Mouse (Mus musculus) limb, embryonic 12.5 days (tissue): Measurements from ENCODE around the gene Hmgb1. TPM values are rescaled to one million over a fixed set of nuclear protein-coding genes. Genes with fewer than 3 reads are reported as not detected.

ENCODE experiments used
- ATAC-seq: fragments of 200-750 bp; cut with Nextera tagmentation; 2 replicates; pipeline ENCODE4 v1.8.0; 2017; ENCODE audit warnings: low read depth, moderate TSS enrichment; ENCODE audit not compliant: insufficient number of reproducible peaks, insufficient read depth, low FRiP score, low TSS enrichment
- H3K27ac ChIP-seq: fragments of 300-500 bp; sonication (generic); 2 replicates; pipeline ENCODE4 v1.5.1; 2016; ENCODE audit warnings: mild to moderate bottlenecking, moderate library complexity
- H3K27me3 ChIP-seq: fragments of 300-500 bp; sonication (generic); 2 replicates; pipeline ENCODE4 v1.6.1; 2016; ENCODE audit warnings: mild to moderate bottlenecking, moderate library complexity
- H3K36me3 ChIP-seq: fragments of 300-500 bp; sonication (generic); 2 replicates; pipeline ENCODE4 v1.6.1; 2016; ENCODE audit warnings: mild to moderate bottlenecking, moderate library complexity
- H3K4me1 ChIP-seq: fragments of 300-500 bp; sonication (generic); replicated peaks from 2 replicates; pipeline ENCODE4 v1.6.1; 2016
- H3K4me2 ChIP-seq: fragments of 300-500 bp; sonication (generic); 2 replicates; pipeline ENCODE4 v1.6.1; 2016; ENCODE audit warnings: mild to moderate bottlenecking, moderate library complexity
- H3K4me3 ChIP-seq: fragments of 300-500 bp; sonication (generic); replicated peaks from 2 replicates; pipeline ENCODE4 v1.5.1; 2016; ENCODE audit warnings: mild to moderate bottlenecking
- H3K9ac ChIP-seq: fragments of 300-500 bp; sonication (generic); replicated peaks from 2 replicates; pipeline ENCODE4 v1.6.1; 2016; ENCODE audit warnings: mild to moderate bottlenecking, moderate library complexity
- H3K9me3 ChIP-seq: fragments of 300-500 bp; sonication (generic); 2 replicates; pipeline ENCODE4 v1.6.1; 2016; ENCODE audit warnings: mild to moderate bottlenecking, moderate library complexity
- WGBS: fragments of 180-500 bp; shearing (Covaris S2); methylation state at CpG from one replicate; pipeline ENCODE4 v1.1.7; 2016; 5-methylcytosine and 5-hydroxymethylcytosine counted together
- polyA plus RNA-seq: library from polyadenylated mRNA; unstranded; fragments of >200 nt; fragmentation: Nextera tagmentation; extraction: Ambion mirVana; gene quantifications from 2 replicates; pipeline ENCODE4 v1.2.1, GENCODE M21; 2016

The Hmgb1 gene
- polyA plus RNA-seq, 1 experiment from 2014 or later, result 2,010 TPM

DNA sequence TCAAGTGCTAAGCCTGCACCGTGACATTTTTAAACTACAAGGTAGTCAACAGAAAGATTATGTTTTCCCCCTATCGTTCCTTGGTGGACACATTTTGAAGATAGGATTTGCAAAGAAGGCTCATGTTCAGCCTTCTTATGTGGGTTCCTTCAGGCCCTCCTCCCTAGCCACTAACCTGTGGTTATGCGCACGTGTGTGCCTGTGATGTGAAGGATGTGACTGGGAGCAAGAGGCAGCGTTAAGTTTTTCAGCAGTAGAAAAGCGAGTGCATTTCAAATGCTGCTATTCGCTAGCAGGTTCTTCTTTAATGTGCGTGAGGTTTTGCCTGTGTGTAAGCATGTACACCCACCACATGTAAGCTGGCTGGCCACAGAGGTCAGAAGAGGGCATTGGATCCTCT, 103.8 kb downstream of the Hmgb1 start:
- H3K9ac ChIP-seq, result no peak overlapping the region
- WGBS, result 96% methylated on average over 8 of the region's 8 CpGs
- H3K4me3 ChIP-seq, result no peak overlapping the region
- H3K27ac ChIP-seq, result no peak overlapping the region
- peaks cover 15% of the 10 kb centered on the region for H3K4me1 ChIP-seq
- no peak overlapping the region for H3K4me2 ChIP-seq
- H3K9me3 ChIP-seq, result no peaks in the 10 kb centered on the region
- no peaks in the 10 kb centered on the region for H3K36me3 ChIP-seq
- no peak for ATAC-seq
- H3K27me3 ChIP-seq, result no peaks in the 10 kb centered on the region

DNA sequence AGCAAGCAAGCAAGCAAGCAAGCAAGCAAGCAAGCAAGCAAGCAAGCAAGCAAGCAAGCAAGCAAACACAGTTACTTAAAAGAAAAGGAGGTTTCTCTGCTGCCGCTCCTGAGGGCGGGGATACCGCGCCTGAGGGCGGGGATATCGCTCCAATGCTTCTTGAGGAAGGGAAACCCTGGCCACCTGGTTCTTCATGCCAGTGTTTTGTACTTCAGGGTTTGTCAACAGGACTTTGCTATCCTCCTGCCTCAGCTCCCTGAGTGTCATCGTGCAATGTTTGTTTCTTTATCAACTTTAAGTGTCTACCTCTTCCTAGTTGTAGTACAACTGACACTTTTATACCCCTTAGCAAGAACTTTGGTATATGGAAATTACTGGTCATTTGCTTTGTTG, 104.5 kb downstream of the Hmgb1 start:
- Histone ChIP-seq H3K9me3 (no peaks in the 10 kb centered on the region), H3K4me3 (no peak overlapping the region), H3K36me3 (no peaks in the 10 kb centered on the region), H3K27ac (no peak overlapping the region), H3K4me1 (peaks cover 15% of the 10 kb centered on the region), H3K4me2 (no peak overlapping the region), H3K27me3 (no peaks in the 10 kb centered on the region), H3K9ac (no peak overlapping the region)
- WGBS, result 42% methylated on average over 7 of the region's 7 CpGs
- no peak for ATAC-seq

GRCm38 (mm10) chr5:149079018-149079757, 105.1 kb downstream of the Hmgb1 start:
- Histone ChIP-seq H3K4me1 (peaks cover 15% of the 10 kb centered on the region), H3K27ac (peak overlapping the region; percentile 53; the same call in 1 of the 2 replicates), H3K4me3 (no peak overlapping the region; the same call in 1 of the 2 replicates), H3K9me3 (no peaks in the 10 kb centered on the region), H3K9ac (no peak overlapping the region; the same call in 1 of the 2 replicates), H3K36me3 (no peaks in the 10 kb centered on the region), H3K27me3 (no peaks in the 10 kb centered on the region), H3K4me2 (no peak overlapping the region; the same call in 1 of the 2 replicates)
- ATAC-seq, result no peak
- 17% methylated on average over 18 of the region's 18 CpGs for WGBS

- H3K9ac ChIP-seq, result no peak overlapping the region
- 86% methylated on average over 8 of the region's 8 CpGs for WGBS
- peaks cover 15% of the 10 kb centered on the region for H3K4me1 ChIP-seq
- ATAC-seq, result no peak
- H3K9me3 ChIP-seq, result no peaks in the 10 kb centered on the region
- H3K27me3 ChIP-seq, result no peaks in the 10 kb centered on the region
- no peak overlapping the region for H3K4me2 ChIP-seq
- no peaks in the 10 kb centered on the region for H3K36me3 ChIP-seq
- no peak overlapping the region for H3K27ac ChIP-seq
- H3K4me3 ChIP-seq, result no peak overlapping the region
These were observed 107.2 kb downstream of the Hmgb1 start for GRCm38 (mm10) chr5:149077136-149077535.

DNA sequence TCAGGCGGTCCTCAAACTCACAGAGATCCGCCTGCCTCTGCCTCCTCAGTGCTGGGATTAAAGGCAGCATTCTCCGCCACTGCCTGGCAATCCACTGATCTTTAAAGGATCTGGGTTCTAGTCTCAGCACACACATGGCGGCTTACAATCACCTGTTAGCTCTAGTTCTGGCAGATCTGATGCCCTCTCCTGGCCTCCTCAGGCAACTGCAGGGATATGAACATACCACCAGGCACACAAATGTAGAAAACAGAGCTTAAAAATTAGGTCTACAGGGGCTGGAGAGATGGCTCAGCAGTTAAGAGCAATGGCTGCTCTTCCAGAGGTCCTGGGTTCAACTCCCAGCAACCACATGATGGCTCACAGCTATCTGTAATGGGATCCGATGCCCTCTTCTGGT, 112.7 kb downstream of the Hmgb1 start:
- no peaks in the 10 kb centered on the region for H3K4me1 ChIP-seq
- H3K4me2 ChIP-seq, result no peak overlapping the region
- no peak overlapping the region for H3K27ac ChIP-seq
- no peaks in the 10 kb centered on the region for H3K27me3 ChIP-seq
- no peaks in the 10 kb centered on the region for H3K36me3 ChIP-seq
- ATAC-seq, result no peak
- peaks cover 4% of the 10 kb centered on the region; the same call in 1 of the 2 replicates for H3K9me3 ChIP-seq
- no peak overlapping the region for H3K9ac ChIP-seq
- 93% methylated on average over 5 of the region's 5 CpGs for WGBS
- H3K4me3 ChIP-seq, result no peak overlapping the region

- Histone ChIP-seq H3K4me2 (no peak overlapping the region), H3K4me1 (no peaks in the 10 kb centered on the region), H3K9me3 (peaks cover 4% of the 10 kb centered on the region; the same call in 1 of the 2 replicates), H3K9ac (no peak overlapping the region), H3K27me3 (no peaks in the 10 kb centered on the region), H3K36me3 (no peaks in the 10 kb centered on the region), H3K4me3 (no peak overlapping the region), H3K27ac (no peak overlapping the region)
- 95% methylated on average over 10 of the region's 10 CpGs for WGBS
- ATAC-seq, result no peak
These were observed 115.5 kb downstream of the Hmgb1 start for GRCm38 (mm10) chr5:149068745-149069144.

- H3K4me2 ChIP-seq, result no peak overlapping the region
- no peak overlapping the region for H3K27ac ChIP-seq
- peaks cover 4% of the 10 kb centered on the region; the same call in 1 of the 2 replicates for H3K9me3 ChIP-seq
- H3K4me3 ChIP-seq, result no peak overlapping the region
- no peaks in the 10 kb centered on the region for H3K36me3 ChIP-seq
- no peaks in the 10 kb centered on the region for H3K4me1 ChIP-seq
- WGBS, result 87% methylated on average over 17 of the region's 17 CpGs
- no peak for ATAC-seq
- no peaks in the 10 kb centered on the region for H3K27me3 ChIP-seq
- H3K9ac ChIP-seq, result no peak overlapping the region
These were observed 116.0 kb downstream of the Hmgb1 start for GRCm38 (mm10) chr5:149068247-149068740.

- H3K9me3 ChIP-seq, result peaks cover 4% of the 10 kb centered on the region; the same call in 1 of the 2 replicates
- H3K9ac ChIP-seq, result no peak overlapping the region
- no peaks in the 10 kb centered on the region for H3K27me3 ChIP-seq
- no peaks in the 10 kb centered on the region for H3K4me1 ChIP-seq
- H3K4me3 ChIP-seq, result no peak overlapping the region
- H3K4me2 ChIP-seq, result no peak overlapping the region
- H3K27ac ChIP-seq, result no peak overlapping the region
- no peaks in the 10 kb centered on the region for H3K36me3 ChIP-seq
- no peak for ATAC-seq
- WGBS, result 70% methylated on average over 8 of the region's 8 CpGs
These were observed 116.8 kb downstream of the Hmgb1 start for GRCm38 (mm10) chr5:149067501-149067961.

- Histone ChIP-seq H3K36me3 (no peaks in the 10 kb centered on the region), H3K4me3 (no peak overlapping the region), H3K27me3 (no peaks in the 10 kb centered on the region), H3K27ac (no peak overlapping the region), H3K9me3 (no peaks in the 10 kb centered on the region; the same call in 1 of the 2 replicates), H3K9ac (no peak overlapping the region), H3K4me1 (no peaks in the 10 kb centered on the region), H3K4me2 (no peak overlapping the region)
- ATAC-seq, result no peak
- WGBS, result 91% methylated on average over 1 of the region's 1 CpGs
These were observed 121.5 kb downstream of the Hmgb1 start for GRCm38 (mm10) chr5:149062833-149063232.

DNA sequence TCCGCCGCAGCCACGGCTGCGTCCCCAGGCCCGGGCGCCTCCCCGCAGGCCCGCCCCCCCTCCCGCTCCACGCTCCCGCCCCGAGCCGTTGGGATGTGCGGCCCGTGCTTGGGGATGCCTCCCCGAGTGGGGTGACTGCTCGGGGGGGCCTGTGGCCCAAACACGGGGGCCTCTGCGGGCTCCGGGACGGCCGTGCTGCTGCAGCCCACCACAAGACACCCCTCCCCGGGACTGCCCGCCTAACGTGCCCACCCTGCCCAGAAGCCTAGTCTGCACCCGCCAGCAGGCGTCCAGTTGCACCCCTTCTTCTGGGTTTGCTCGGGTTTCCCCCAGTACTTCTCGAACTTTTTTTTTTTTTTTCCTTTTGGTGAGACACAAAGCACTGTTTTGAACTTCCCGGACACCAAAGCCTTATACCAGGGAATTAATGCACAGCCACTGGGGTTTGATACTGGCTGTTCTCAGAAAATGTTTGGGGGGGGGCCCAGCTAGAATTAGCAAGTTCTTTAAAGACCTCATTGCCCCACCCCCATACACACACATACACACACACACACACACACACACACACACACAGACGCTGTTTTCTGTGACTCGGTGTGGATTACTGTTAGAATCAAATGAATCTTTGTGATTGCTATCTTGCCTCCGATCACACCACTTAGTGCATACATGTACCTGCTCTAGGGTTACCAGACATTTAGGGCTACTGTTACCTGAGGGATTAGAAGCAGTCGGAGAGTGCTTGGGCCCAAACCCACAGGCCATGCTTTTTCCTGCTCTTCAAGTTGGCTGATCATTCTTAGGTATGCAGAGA, 130.7 kb downstream of the Hmgb1 start:
- H3K27ac ChIP-seq, result peak overlapping the region; percentile 100
- 2% methylated on average over 27 of the region's 34 CpGs for WGBS
- H3K36me3 ChIP-seq, result peaks cover 16% of the 10 kb centered on the region
- peak overlapping the region; percentile 100 for H3K9ac ChIP-seq
- peak overlapping the region; percentile 92 for H3K4me2 ChIP-seq
- H3K4me3 ChIP-seq, result peak overlapping the region; percentile 88
- no peaks in the 10 kb centered on the region for H3K27me3 ChIP-seq
- peak; percentile 54 for ATAC-seq
- H3K4me1 ChIP-seq, result peaks cover 15% of the 10 kb centered on the region
- H3K9me3 ChIP-seq, result no peaks in the 10 kb centered on the region
